ENCODE assay signal across 19 mouse cellular contexts in the genomic region with DNA sequence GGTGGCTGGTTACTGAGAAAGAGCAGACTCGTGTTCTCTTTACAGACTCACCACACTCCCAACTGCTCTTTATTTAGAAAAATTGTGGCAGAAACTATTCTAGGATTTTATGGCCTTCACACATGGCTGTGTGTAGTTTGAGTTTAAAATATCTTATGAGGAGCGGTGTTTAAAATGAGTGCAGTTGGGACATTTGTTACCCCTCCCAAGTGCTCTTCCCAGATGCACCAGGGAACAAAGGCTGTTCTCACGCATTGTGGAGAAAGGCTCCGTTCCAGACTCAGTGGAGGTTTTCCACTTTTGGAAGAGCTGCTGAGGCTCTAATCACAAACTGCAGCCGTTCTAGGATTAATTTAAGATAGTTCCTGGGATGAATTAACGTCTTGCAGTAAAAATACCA. TPM values are rescaled to one million over a fixed set of nuclear protein-coding genes. Genes with fewer than 3 reads are reported as not detected.
DNase-seq lines count a peak whose midpoint lies in the region; ATAC-seq lines count a peak whose summit lies in the region.
"Had no signal": no experiment of that assay in that cellular context is flagged by ENCODE, and none has a peak within 500 bp of the region (broad histone marks: within the 10 kb centered on the region; RNA-seq: fewer than 3 reads in every experiment).

No protein-coding gene starts in this region.

- ATAC-seq in heart, embryonic 14.5 days (ENCODE audit: insufficient number of reproducible peaks, insufficient read depth, low FRiP score, low read depth), result no peak
- ATAC-seq in midbrain, embryonic 16.5 days, result no peak
- no peak for ATAC-seq in stomach, embryonic 15.5 days (ENCODE audit: insufficient read depth, low FRiP score, low read depth)
- no peak for ATAC-seq in cerebellum, adult (ENCODE audit: insufficient number of reproducible peaks, low FRiP score, low TSS enrichment)
- ATAC-seq: forebrain, embryonic 14.5 days; lung, postnatal 0 days; Patski had no signal

- H3K27ac ChIP-seq in heart, embryonic 14.5 days (replicated peaks in 1 of 2; ENCODE audit: control insufficient read depth in 1 of 2, insufficient read depth in 1 of 2, low read depth in 2 of 2, low read length in 2 of 2), result peak overlapping the region; percentile 41 to 44; a peak in 2 of 4 replicates
- H3K27ac ChIP-seq in midbrain, embryonic 16.5 days (ENCODE audit: low read length), result no peak overlapping the region
- H3K27ac ChIP-seq in midbrain, embryonic 10.5 days (replicated peaks), result no peak overlapping the region
- H3K27ac ChIP-seq in stomach, embryonic 15.5 days, result peak overlapping the region; percentile 64
- H3K27ac ChIP-seq: hindbrain, embryonic 15.5 days; kidney, postnatal 0 days; midbrain, embryonic 12.5 days had no signal

- no peak for DNase-seq in heart, postnatal 14 days
- DNase-seq in midbrain, embryonic 10.5 days (ENCODE audit: low spot score), result no peak
- peak; percentile 38 for DNase-seq in layer of hippocampus, adult 9-11 months
- DNase-seq in adrenal gland, postnatal 36 days, result no peak
- DNase-seq: adrenal gland, adult 2 months; liver had no signal

- no peak overlapping the region for H3K9ac ChIP-seq in heart, embryonic 14.5 days (ENCODE audit: low read length)
- H3K9ac ChIP-seq in midbrain, embryonic 16.5 days (ENCODE audit: low read depth, low read length), result 0 out of 2 replicates have a peak overlapping the region, but pooled peaks have one; percentile 27
- H3K9ac ChIP-seq in stomach, embryonic 15.5 days, result no peak overlapping the region
- H3K9ac ChIP-seq: hindbrain, embryonic 15.5 days; midbrain, embryonic 12.5 days had no signal

- H3K4me2 ChIP-seq in heart, embryonic 14.5 days (ENCODE audit: low read length), result no peak overlapping the region
- no peak overlapping the region for H3K4me2 ChIP-seq in midbrain, embryonic 16.5 days (ENCODE audit: low read length)
- H3K4me2 ChIP-seq in stomach, embryonic 15.5 days, result no peak overlapping the region
- H3K4me2 ChIP-seq: hindbrain, embryonic 15.5 days; midbrain, embryonic 12.5 days had no signal

- WGBS in heart, embryonic 14.5 days, result 44% methylated on average over 6 of the region's 6 CpGs
- whole genome bisulfite sequencing in midbrain, embryonic 16.5 days, result 64% methylated on average over 6 of the region's 6 CpGs
- 78% methylated on average over 6 of the region's 6 CpGs for WGBS in midbrain, embryonic 10.5 days
- WGBS in stomach, embryonic 15.5 days, result 51% methylated on average over 6 of the region's 6 CpGs

- H3K4me1 ChIP-seq in heart, embryonic 14.5 days (ENCODE audit: control insufficient read depth in 2 of 2, insufficient read depth in 2 of 2, low read length in 2 of 2), result peaks cover 28 to 52% of the 10 kb centered on the region in 2 experiments
- peaks cover 16% of the 10 kb centered on the region; the same call in 1 of the 2 replicates for H3K4me1 ChIP-seq in midbrain, embryonic 16.5 days (ENCODE audit: control insufficient read depth, insufficient read depth, low read length)
- H3K4me1 ChIP-seq in midbrain, embryonic 10.5 days, result 0 out of 2 replicates have a peak, but pooled peaks cover 9% of the 10 kb centered on the region
- H3K4me1 ChIP-seq in stomach, embryonic 15.5 days, result peaks cover 8% of the 10 kb centered on the region; the same call in 1 of the 2 replicates

- no peaks in the 10 kb centered on the region for H3K27me3 ChIP-seq in heart, embryonic 14.5 days (ENCODE audit: control insufficient read depth, insufficient read depth, low read length)
- H3K27me3 ChIP-seq in midbrain, embryonic 16.5 days (ENCODE audit: control insufficient read depth, insufficient read depth, low read depth, low read length), result no peaks in the 10 kb centered on the region
- no peaks in the 10 kb centered on the region for H3K27me3 ChIP-seq in midbrain, embryonic 10.5 days (ENCODE audit: low read depth, poor library complexity, severe bottlenecking)
- no peaks in the 10 kb centered on the region for H3K27me3 ChIP-seq in stomach, embryonic 15.5 days (replicated peaks)
- H3K27me3 ChIP-seq: CH12.LX; hindbrain, embryonic 15.5 days; midbrain, embryonic 12.5 days; Patski had no signal

- intact Hi-C loops in heart, postnatal 14 days (cut with DNase I), result loop anchor here (10.0 kb wide), 1 partner anchor 267 kb away; a partner anchor contains a TSS

- H3K36me3 ChIP-seq in heart, embryonic 14.5 days (ENCODE audit: control insufficient read depth, insufficient read depth, low read length), result 0 out of 2 replicates have a peak, but pooled peaks cover 3% of the 10 kb centered on the region
- no peaks in the 10 kb centered on the region for H3K36me3 ChIP-seq in midbrain, embryonic 16.5 days (ENCODE audit: control insufficient read depth, insufficient read depth, low read length)
- H3K36me3 ChIP-seq in midbrain, embryonic 10.5 days, result peaks cover 15% of the 10 kb centered on the region
- 0 out of 2 replicates have a peak, but pooled peaks cover 3% of the 10 kb centered on the region for H3K36me3 ChIP-seq in stomach, embryonic 15.5 days
- H3K36me3 ChIP-seq: hindbrain, embryonic 15.5 days; midbrain, embryonic 12.5 days had no signal

- no peak overlapping the region for H3K4me3 ChIP-seq in heart, embryonic 14.5 days (ENCODE audit: control insufficient read depth in 1 of 2, insufficient read depth in 1 of 2, low read depth in 1 of 2, low read length in 2 of 2)
- H3K4me3 ChIP-seq in midbrain, embryonic 16.5 days (ENCODE audit: low read depth, low read length), result no peak overlapping the region
- H3K4me3 ChIP-seq in midbrain, embryonic 10.5 days, result no peak overlapping the region
- H3K4me3 ChIP-seq in stomach, embryonic 15.5 days (replicated peaks), result no peak overlapping the region
- H3K4me3 ChIP-seq: hindbrain, embryonic 15.5 days; midbrain, embryonic 12.5 days had no signal

- no peaks in the 10 kb centered on the region for H3K9me3 ChIP-seq in heart, embryonic 14.5 days (ENCODE audit: control insufficient read depth, low read length)
- no peaks in the 10 kb centered on the region for H3K9me3 ChIP-seq in midbrain, embryonic 16.5 days (replicated peaks; ENCODE audit: control insufficient read depth, low read length, poor library complexity, severe bottlenecking)
- no peaks in the 10 kb centered on the region for H3K9me3 ChIP-seq in midbrain, embryonic 10.5 days (replicated peaks)
- no peaks in the 10 kb centered on the region for H3K9me3 ChIP-seq in stomach, embryonic 15.5 days
- H3K9me3 ChIP-seq: hindbrain, embryonic 15.5 days; midbrain, embryonic 12.5 days had no signal

RNA-seq across cellular contexts. Expression of a gene that starts 33.2 kb away (rescaled TPM):
- 0.22 and 0.28 TPM in 2 replicates for polyA plus RNA-seq in heart, embryonic 14.5 days (2014; fragmentation: Nextera tagmentation; extraction: Ambion mirVana)
- not detected for total RNA-seq in heart, postnatal 14 days (2021)
- polyA plus RNA-seq in midbrain, embryonic 16.5 days (2015; fragmentation: Nextera tagmentation; extraction: Ambion mirVana), result 1.9 and 3.9 TPM in 2 replicates
- polyA plus RNA-seq in midbrain, embryonic 10.5 days (2016; fragmentation: Nextera tagmentation; extraction: Ambion mirVana), result 0.06 TPM in 1 of 2 replicates, not detected in the other
- polyA plus RNA-seq in stomach, embryonic 15.5 days (2015; fragmentation: Nextera tagmentation; extraction: Ambion mirVana), result 0.14 and 0.28 TPM in 2 replicates
- total RNA-seq in adrenal gland, postnatal 36 days (2021), result not detected
- total RNA-seq: adrenal gland, adult 2 months; neutrophil, adult 5-6 weeks had no signal
- polyA plus RNA-seq: adrenal gland, adult 2 months; lung, postnatal 0 days; Patski had no signal

RNA-seq across cellular contexts. Expression of a gene that starts 44.8 kb away (rescaled TPM):
- polyA plus RNA-seq in heart, embryonic 14.5 days (2014; fragmentation: Nextera tagmentation; extraction: Ambion mirVana), result not detected in 2 replicates
- total RNA-seq in heart, postnatal 14 days (2021), result not detected
- polyA plus RNA-seq in midbrain, embryonic 16.5 days (2015; fragmentation: Nextera tagmentation; extraction: Ambion mirVana), result not detected in 2 replicates
- not detected in 2 replicates for polyA plus RNA-seq in midbrain, embryonic 10.5 days (2016; fragmentation: Nextera tagmentation; extraction: Ambion mirVana)
- polyA plus RNA-seq in stomach, embryonic 15.5 days (2015; fragmentation: Nextera tagmentation; extraction: Ambion mirVana), result 0.70 and 2.6 TPM in 2 replicates
- not detected for total RNA-seq in adrenal gland, postnatal 36 days (2021)
- total RNA-seq: adrenal gland, adult 2 months; CH12.LX; neutrophil, adult 5-6 weeks had no signal
- polyA plus RNA-seq: adrenal gland, adult 2 months; forebrain, embryonic 14.5 days; hindbrain, embryonic 15.5 days; kidney, postnatal 0 days; midbrain, embryonic 12.5 days had no signal

RNA-seq across cellular contexts. Expression of a gene that starts 52.7 kb away (rescaled TPM):
- polyA plus RNA-seq in heart, embryonic 14.5 days (2014; fragmentation: Nextera tagmentation; extraction: Ambion mirVana), result not detected in 2 replicates
- not detected for total RNA-seq in heart, postnatal 14 days (2021)
- not detected in 2 replicates for polyA plus RNA-seq in midbrain, embryonic 16.5 days (2015; fragmentation: Nextera tagmentation; extraction: Ambion mirVana)
- polyA plus RNA-seq in midbrain, embryonic 10.5 days (2016; fragmentation: Nextera tagmentation; extraction: Ambion mirVana), result not detected in 2 replicates
- polyA plus RNA-seq in stomach, embryonic 15.5 days (2015; fragmentation: Nextera tagmentation; extraction: Ambion mirVana), result not detected in 2 replicates
- 1 to 10 TPM in 1 of 2 experiments, under 1 TPM in 1; 0.43 to 1.4 TPM for total RNA-seq in adrenal gland, postnatal 36 days (2021)
- total RNA-seq: CH12.LX; neutrophil, adult 5-6 weeks had no signal
- polyA plus RNA-seq: forebrain, embryonic 14.5 days; hindbrain, embryonic 15.5 days; kidney, postnatal 0 days; midbrain, embryonic 12.5 days; Patski; small intestine, adult 2 months had no signal

Comparison
In these comparisons a context has a peak if more than half of its experiments do, and no peak if none do; other contexts are left out.
1. H3K27ac ChIP-seq: peak in heart, embryonic 14.5 days (2 of 2) and stomach, embryonic 15.5 days (single experiment); none in midbrain, embryonic 16.5 days (single experiment) and midbrain, embryonic 10.5 days (single experiment).